ENCODE assay signal across 22 mouse cellular contexts in the genomic region with DNA sequence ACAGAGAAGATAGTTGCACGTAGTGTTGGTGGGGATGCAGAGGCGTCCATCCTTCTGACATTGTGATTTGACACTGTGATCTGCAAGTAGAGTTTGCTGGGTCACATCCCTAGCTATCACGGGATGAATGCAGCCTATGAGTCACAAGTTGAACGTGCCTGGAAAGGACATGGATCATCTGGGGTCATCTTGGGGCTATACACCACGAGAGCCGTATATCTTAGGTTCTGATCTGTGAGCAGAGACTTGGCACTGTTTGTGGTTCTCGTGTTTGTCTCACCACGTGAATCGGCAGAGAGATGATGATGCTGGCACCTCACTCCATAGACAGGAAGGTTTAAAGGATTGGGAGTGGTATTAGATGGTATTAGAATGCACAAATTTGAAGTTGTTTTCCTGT.
"Had no signal": no experiment of that assay in that cellular context is flagged by ENCODE, and none has a peak within 500 bp of the region (broad histone marks: within the 10 kb centered on the region; RNA-seq: fewer than 3 reads in every experiment).

No protein-coding gene starts in this region.

- H3K4me2 ChIP-seq: limb, embryonic 12.5 days; limb, embryonic 15.5 days; liver, embryonic 12.5 days; liver, embryonic 15.5 days; lung, embryonic 15.5 days; midbrain, embryonic 13.5 days; neural tube, embryonic 13.5 days had no signal

- H3K4me3 ChIP-seq: limb, embryonic 12.5 days; limb, embryonic 15.5 days; liver, embryonic 12.5 days; liver, embryonic 15.5 days; lung, embryonic 15.5 days; megakaryocyte, embryonic 14.5 days; midbrain, embryonic 10.5 days; midbrain, embryonic 13.5 days; myocyte; neural tube, embryonic 13.5 days had no signal

- H3K9ac ChIP-seq: limb, embryonic 12.5 days; limb, embryonic 15.5 days; liver, embryonic 12.5 days; liver, embryonic 15.5 days; lung, embryonic 15.5 days; midbrain, embryonic 13.5 days; neural tube, embryonic 13.5 days had no signal

- H3K36me3 ChIP-seq: limb, embryonic 12.5 days; limb, embryonic 15.5 days; liver, embryonic 12.5 days; liver, embryonic 15.5 days; lung, embryonic 15.5 days; midbrain, embryonic 10.5 days; midbrain, embryonic 13.5 days; neural tube, embryonic 13.5 days had no signal

- ATAC-seq: liver, embryonic 12.5 days; midbrain, embryonic 13.5 days; midbrain, embryonic 16.5 days had no signal

- H3K27me3 ChIP-seq: limb, embryonic 12.5 days; limb, embryonic 15.5 days; liver, embryonic 12.5 days; liver, embryonic 15.5 days; lung, embryonic 15.5 days; megakaryocyte, embryonic 14.5 days; midbrain, embryonic 13.5 days; neural tube, embryonic 13.5 days had no signal

- H3K9me3 ChIP-seq: limb, embryonic 12.5 days; limb, embryonic 15.5 days; liver, embryonic 12.5 days; liver, embryonic 15.5 days; lung, embryonic 15.5 days; megakaryocyte, embryonic 14.5 days; midbrain, embryonic 10.5 days; midbrain, embryonic 13.5 days; neural tube, embryonic 13.5 days had no signal

- H3K27ac ChIP-seq: limb, embryonic 12.5 days; limb, embryonic 15.5 days; liver, embryonic 12.5 days; liver, embryonic 15.5 days; lung, embryonic 15.5 days; midbrain, embryonic 10.5 days; midbrain, embryonic 13.5 days; neural tube, embryonic 13.5 days had no signal

- DNase-seq: kidney, adult 9 months; kidney, postnatal 14 days; kidney, postnatal 4 days; left cerebral cortex, postnatal 4 days; lung, adult 18-20 months; lung, postnatal 10 days; lung, postnatal 36 days; retina, postnatal 1 day; right cerebral cortex, postnatal 25 days; thymus, adult 2 months; thymus, postnatal 25 days had no signal

- H3K4me1 ChIP-seq: limb, embryonic 12.5 days; limb, embryonic 15.5 days; liver, embryonic 12.5 days; liver, embryonic 15.5 days; lung, embryonic 15.5 days; midbrain, embryonic 13.5 days; neural tube, embryonic 13.5 days had no signal
